Mouse (Mus musculus) limb, embryonic 12.5 days (tissue): Measurements from ENCODE around the gene Hist1h4c. TPM values are rescaled to one million over a fixed set of nuclear protein-coding genes. Genes with fewer than 3 reads are reported as not detected.
A peak's percentile ranks its signal among the peaks of the same experiment; 100 is the strongest.

ENCODE experiments used
- ATAC-seq: fragments of 200-750 bp; cut with Nextera tagmentation; 2 replicates; pipeline ENCODE4 v1.8.0; 2017; ENCODE audit warnings: low read depth, moderate TSS enrichment; ENCODE audit not compliant: insufficient number of reproducible peaks, insufficient read depth, low FRiP score, low TSS enrichment
- H3K27ac ChIP-seq: fragments of 300-500 bp; sonication (generic); 2 replicates; pipeline ENCODE4 v1.5.1; 2016; ENCODE audit warnings: mild to moderate bottlenecking, moderate library complexity
- H3K27me3 ChIP-seq: fragments of 300-500 bp; sonication (generic); 2 replicates; pipeline ENCODE4 v1.6.1; 2016; ENCODE audit warnings: mild to moderate bottlenecking, moderate library complexity
- H3K36me3 ChIP-seq: fragments of 300-500 bp; sonication (generic); 2 replicates; pipeline ENCODE4 v1.6.1; 2016; ENCODE audit warnings: mild to moderate bottlenecking, moderate library complexity
- H3K4me1 ChIP-seq: fragments of 300-500 bp; sonication (generic); replicated peaks from 2 replicates; pipeline ENCODE4 v1.6.1; 2016
- H3K4me2 ChIP-seq: fragments of 300-500 bp; sonication (generic); 2 replicates; pipeline ENCODE4 v1.6.1; 2016; ENCODE audit warnings: mild to moderate bottlenecking, moderate library complexity
- H3K4me3 ChIP-seq: fragments of 300-500 bp; sonication (generic); replicated peaks from 2 replicates; pipeline ENCODE4 v1.5.1; 2016; ENCODE audit warnings: mild to moderate bottlenecking
- H3K9ac ChIP-seq: fragments of 300-500 bp; sonication (generic); replicated peaks from 2 replicates; pipeline ENCODE4 v1.6.1; 2016; ENCODE audit warnings: mild to moderate bottlenecking, moderate library complexity
- H3K9me3 ChIP-seq: fragments of 300-500 bp; sonication (generic); 2 replicates; pipeline ENCODE4 v1.6.1; 2016; ENCODE audit warnings: mild to moderate bottlenecking, moderate library complexity
- WGBS: fragments of 180-500 bp; shearing (Covaris S2); methylation state at CpG from one replicate; pipeline ENCODE4 v1.1.7; 2016; 5-methylcytosine and 5-hydroxymethylcytosine counted together
- polyA plus RNA-seq: library from polyadenylated mRNA; unstranded; fragments of >200 nt; fragmentation: Nextera tagmentation; extraction: Ambion mirVana; gene quantifications from 2 replicates; pipeline ENCODE4 v1.2.1, GENCODE M21; 2016

The Hist1h4c gene
- polyA plus RNA-seq, 1 experiment from 2014 or later: 18.4 TPM

DNA sequence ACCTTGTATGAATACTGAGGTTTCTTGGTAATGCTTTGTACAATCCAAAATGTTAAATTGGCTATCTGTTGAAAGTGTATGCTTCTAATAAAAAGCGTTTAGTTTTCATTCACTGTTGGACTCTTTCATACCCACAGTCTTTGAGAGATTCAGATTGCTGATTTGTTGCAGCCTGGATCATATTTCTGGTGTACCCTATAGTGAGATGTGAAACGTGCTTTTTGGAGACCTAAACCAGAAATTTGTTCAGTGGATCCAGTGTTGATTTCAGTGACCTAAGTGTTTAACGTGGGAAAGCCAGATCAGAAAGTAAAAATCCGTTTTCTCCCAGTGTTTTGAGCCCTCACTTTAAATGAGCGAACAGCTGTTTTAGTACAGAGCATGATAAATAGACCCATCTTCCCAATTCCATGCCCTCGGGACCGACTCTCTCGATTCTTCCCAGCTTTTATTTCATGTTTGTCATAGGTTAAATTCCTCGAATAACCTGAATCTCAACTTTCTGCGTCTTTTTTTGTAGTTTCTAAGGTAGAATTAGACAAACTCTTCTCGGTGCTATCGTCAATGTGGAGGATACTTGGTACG is 42.1 kb upstream of the Hist1h4c start:
- WGBS: 36% methylated on average over 13 of the region's 13 CpGs
- no peaks in the 10 kb centered on the region for H3K27me3 ChIP-seq
- no peaks in the 10 kb centered on the region for H3K36me3 ChIP-seq
- ATAC-seq: no peak
- peaks cover 18% of the 10 kb centered on the region for H3K4me1 ChIP-seq
- H3K9ac ChIP-seq: peak overlapping the region; percentile 89
- no peaks in the 10 kb centered on the region for H3K9me3 ChIP-seq
- peak overlapping the region; percentile 99 for H3K27ac ChIP-seq
- peak overlapping the region; percentile 59 for H3K4me3 ChIP-seq
- peak overlapping the region; percentile 86 for H3K4me2 ChIP-seq

DNA sequence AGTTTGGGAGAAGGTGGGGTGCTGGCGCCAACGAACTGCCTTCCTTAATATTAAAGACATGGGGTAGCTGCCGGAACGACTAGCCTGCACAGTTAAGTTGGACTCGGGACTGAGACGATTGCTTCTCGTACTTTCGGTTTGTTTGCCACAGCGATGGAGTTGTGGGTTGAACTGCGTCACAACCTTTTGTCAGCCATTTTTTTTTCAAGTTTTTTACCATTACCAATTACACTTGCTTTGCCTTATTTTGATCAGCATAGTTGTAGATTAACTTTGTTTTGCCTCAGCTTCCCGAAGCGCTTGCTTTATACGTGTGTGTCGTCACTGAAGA is 41.6 kb upstream of the Hist1h4c start:
- H3K4me1 ChIP-seq: peaks cover 18% of the 10 kb centered on the region
- ATAC-seq: no peak

DNA sequence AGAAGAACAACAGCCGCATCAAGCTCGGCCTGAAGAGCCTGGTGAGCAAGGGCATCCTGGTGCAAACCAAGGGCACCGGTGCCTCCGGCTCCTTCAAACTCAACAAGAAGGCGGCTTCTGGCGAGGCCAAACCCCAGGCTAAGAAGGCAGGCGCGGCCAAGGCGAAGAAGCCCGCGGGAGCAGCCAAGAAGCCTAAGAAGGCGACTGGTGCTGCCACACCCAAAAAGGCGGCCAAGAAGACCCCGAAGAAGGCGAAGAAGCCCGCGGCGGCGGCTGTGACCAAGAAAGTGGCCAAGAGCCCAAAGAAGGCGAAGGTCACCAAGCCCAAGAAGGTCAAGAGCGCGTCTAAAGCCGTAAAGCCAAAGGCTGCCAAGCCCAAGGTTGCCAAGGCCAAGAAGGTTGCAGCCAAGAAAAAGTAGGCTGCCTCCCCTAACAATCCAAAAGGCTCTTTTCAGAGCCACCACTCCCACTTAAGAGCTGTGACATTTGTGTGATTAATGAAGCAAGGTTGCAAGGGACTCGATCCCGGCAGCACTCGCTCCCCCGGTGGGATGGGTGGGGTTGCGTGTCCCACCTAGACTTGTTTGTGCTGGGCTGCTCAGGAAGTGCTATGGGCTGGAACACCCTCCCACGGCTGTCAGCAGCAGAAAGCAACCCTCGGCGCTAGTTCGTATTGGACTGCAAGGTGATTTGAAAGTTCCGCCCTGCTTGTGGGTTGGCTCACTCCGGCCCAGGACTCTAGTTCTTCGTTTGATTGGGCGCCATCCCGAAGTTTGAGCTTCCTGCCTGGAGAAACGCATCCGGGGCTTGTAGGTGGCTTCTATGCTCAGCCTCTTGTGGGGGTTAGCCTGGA is 41.0 kb upstream of the Hist1h4c start:
- Histone ChIP-seq H3K9ac (peak overlapping the region; percentile 89), H3K36me3 (no peaks in the 10 kb centered on the region), H3K9me3 (no peaks in the 10 kb centered on the region), H3K27ac (peak overlapping the region; percentile 99), H3K27me3 (no peaks in the 10 kb centered on the region), H3K4me3 (peak overlapping the region; percentile 59), H3K4me1 (peaks cover 14% of the 10 kb centered on the region), H3K4me2 (peak overlapping the region; percentile 86)
- under 1% methylated on average over 39 of the region's 39 CpGs for WGBS
- peak; percentile 92 for ATAC-seq

More for the DNA sequence above, 41.6 kb upstream of the Hist1h4c start:
- Histone ChIP-seq H3K36me3 (no peaks in the 10 kb centered on the region), H3K4me2 (peak overlapping the region; percentile 86), H3K4me3 (peak overlapping the region; percentile 59), H3K9me3 (no peaks in the 10 kb centered on the region), H3K27me3 (no peaks in the 10 kb centered on the region), H3K27ac (peak overlapping the region; percentile 99), H3K9ac (peak overlapping the region; percentile 89)
- WGBS: 2% methylated on average over 14 of the region's 14 CpGs

DNA sequence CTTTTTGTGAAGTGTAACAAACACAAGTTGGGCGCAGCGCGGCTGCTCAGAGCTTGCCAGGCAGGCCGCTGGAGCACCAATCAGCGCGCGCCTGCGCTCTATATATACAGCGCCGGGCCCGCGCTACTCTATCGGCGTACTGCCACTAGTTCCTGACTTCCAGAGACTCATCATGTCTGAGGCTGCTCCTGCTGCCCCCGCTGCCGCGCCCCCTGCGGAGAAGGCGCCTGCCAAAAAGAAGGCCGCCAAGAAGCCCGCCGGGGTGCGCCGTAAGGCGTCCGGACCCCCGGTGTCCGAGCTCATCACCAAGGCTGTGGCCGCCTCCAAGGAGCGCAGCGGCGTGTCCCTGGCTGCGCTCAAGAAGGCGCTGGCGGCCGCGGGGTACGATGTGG is 40.4 kb upstream of the Hist1h4c start, which contains the start of gene Hist1h1c:
Gene Hist1h1c (plus strand): TSS at position 132 of the 392 bp plus-strand sequence.
- 0% methylated on average over 35 of the region's 38 CpGs for WGBS
- peak within 1 kb of the TSS; percentile 86 for H3K4me2 ChIP-seq
- H3K27me3 ChIP-seq: no peaks in the 10 kb centered on the region
- ATAC-seq: peak; percentile 95
- H3K9ac ChIP-seq: peak within 1 kb of the TSS; percentile 89
- peaks cover 9% of the 10 kb centered on the region for H3K4me1 ChIP-seq
- peak within 1 kb of the TSS; percentile 59 for H3K4me3 ChIP-seq
- no peaks in the 10 kb centered on the region for H3K36me3 ChIP-seq
- no peaks in the 10 kb centered on the region for H3K9me3 ChIP-seq
- H3K27ac ChIP-seq: peak within 1 kb of the TSS; percentile 99

DNA sequence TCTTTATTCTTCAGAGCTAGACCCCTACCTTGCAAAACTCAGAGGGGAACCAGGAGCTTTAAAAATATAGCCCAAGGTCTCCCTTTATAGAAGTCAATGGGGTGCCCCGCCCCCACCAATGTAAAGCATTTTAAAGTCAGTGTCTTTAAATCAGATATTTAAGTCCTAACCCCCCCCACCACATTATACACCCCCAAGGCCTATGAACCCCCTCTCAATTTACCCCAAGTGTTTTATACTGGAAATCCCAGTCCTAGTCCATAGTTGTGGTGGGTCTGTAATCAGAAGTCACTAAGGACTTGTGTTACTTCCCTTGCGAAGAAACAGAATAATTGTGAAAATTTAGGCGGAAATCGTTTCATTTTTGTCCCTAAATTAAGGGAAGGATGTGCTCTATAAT is 39.8 kb upstream of the Hist1h4c start:
- Histone ChIP-seq H3K4me1 (peaks cover 9% of the 10 kb centered on the region), H3K27me3 (no peaks in the 10 kb centered on the region), H3K4me2 (peak overlapping the region; percentile 86), H3K36me3 (no peaks in the 10 kb centered on the region), H3K9ac (peak overlapping the region; percentile 89), H3K9me3 (no peaks in the 10 kb centered on the region), H3K4me3 (peak overlapping the region; percentile 59), H3K27ac (peak overlapping the region; percentile 99)
- 26% methylated on average over 4 of the region's 4 CpGs for WGBS
- ATAC-seq: no peak

DNA sequence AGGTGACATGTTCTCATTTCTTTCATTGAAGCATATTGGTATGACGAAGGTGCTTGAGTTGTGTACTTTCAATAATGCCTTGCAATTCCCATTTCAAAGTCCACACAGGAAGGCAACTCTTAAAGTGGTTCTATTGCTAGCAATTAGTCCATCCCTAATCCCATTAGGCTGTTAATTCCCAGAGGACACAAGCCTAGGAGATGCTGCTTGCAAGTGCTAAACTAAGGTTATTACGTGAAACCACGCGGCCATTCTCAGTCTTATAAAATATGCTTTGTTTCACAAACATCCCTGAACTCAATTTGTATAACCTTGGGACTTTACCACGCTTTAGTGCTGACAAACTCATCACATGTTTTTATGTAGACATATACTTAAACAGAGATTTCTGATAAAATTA is 38.8 kb upstream of the Hist1h4c start:
- H3K9me3 ChIP-seq: no peaks in the 10 kb centered on the region
- no peak for ATAC-seq
- no peaks in the 10 kb centered on the region for H3K27me3 ChIP-seq
- no peak overlapping the region for H3K9ac ChIP-seq
- H3K4me2 ChIP-seq: no peak overlapping the region
- H3K4me1 ChIP-seq: peaks cover 9% of the 10 kb centered on the region
- no peak overlapping the region for H3K4me3 ChIP-seq
- WGBS: 85% methylated on average over 5 of the region's 5 CpGs
- no peak overlapping the region for H3K27ac ChIP-seq
- no peaks in the 10 kb centered on the region for H3K36me3 ChIP-seq

DNA sequence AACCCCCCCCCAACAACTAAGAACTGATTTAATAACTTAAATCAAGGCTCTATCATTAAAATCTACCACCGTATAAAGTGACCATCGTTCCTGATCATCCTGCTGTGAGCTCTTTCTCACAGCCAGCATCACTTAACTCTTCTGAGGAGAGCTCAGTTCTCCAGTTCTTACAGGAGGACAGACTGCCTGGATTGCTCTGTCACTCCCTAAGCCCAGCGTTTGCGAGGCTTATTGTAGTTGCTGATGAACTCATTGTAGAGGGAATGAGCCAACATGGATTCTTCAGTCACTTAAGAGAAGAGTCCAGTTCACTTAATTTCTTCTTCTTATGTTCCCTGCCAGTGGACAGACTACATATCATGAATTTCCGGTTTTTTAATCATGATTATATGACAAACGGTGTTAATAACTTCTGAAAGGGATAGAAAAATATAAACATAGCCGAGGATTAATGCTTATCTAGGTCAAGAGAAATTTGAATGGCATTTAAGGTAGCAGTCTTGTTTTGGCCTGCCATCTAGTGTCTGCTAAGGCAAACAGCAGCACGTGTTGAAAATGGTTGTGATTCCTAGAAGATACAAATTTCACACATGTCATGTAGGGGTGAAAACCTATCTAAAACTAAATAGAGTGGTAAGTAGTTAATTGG is 34.0 kb upstream of the Hist1h4c start:
- no peak for ATAC-seq
- H3K9me3 ChIP-seq: no peaks in the 10 kb centered on the region
- WGBS: 29% methylated on average over 8 of the region's 8 CpGs
- no peaks in the 10 kb centered on the region for H3K36me3 ChIP-seq
- H3K4me3 ChIP-seq: no peak overlapping the region
- H3K9ac ChIP-seq: no peak overlapping the region
- no peak overlapping the region for H3K4me2 ChIP-seq
- no peaks in the 10 kb centered on the region for H3K4me1 ChIP-seq
- H3K27me3 ChIP-seq: no peaks in the 10 kb centered on the region
- H3K27ac ChIP-seq: no peak overlapping the region

DNA sequence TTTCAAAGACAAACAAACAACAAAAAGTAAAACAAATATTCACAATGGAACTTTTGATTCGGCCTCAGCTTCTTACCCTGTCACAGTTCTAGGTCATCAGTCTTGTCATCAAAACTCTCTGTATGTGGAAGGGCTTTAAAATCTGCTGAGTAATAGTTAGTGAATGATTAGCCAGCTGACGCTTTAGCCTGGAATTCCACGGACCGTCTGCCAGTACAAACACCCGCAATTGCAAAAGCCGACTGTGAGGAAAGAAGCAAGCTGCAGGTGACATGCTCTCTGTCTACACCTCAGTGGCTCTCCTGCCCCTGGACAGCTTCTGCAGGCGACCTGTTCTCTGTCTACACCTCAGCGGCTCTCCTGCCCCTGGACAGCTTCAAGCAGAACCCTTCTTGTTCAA is 32.2 kb upstream of the Hist1h4c start:
- Histone ChIP-seq H3K27ac (no peak overlapping the region), H3K4me3 (no peak overlapping the region), H3K27me3 (no peaks in the 10 kb centered on the region), H3K4me2 (no peak overlapping the region), H3K4me1 (no peaks in the 10 kb centered on the region), H3K9ac (no peak overlapping the region), H3K9me3 (no peaks in the 10 kb centered on the region), H3K36me3 (no peaks in the 10 kb centered on the region)
- no peak for ATAC-seq
- WGBS: 52% methylated on average over 8 of the region's 8 CpGs

DNA sequence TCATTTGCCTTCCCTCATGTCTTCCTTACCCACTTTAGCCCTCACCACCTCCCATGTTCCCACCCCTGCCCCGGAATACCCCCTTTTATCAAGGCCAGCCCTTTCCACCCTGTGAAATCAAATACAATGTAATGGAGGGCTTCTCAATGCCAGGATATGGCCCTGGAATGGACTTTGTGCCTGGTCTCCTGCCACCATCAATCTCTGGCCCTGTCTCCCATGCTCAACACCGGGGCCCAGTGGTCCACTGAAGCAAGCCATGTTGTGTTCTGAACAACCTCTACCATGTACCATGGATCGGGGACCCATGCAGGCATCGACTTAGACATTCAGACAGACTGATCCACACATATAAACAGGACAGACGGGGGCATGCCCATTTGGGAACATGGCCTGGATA is 31.5 kb upstream of the Hist1h4c start:
- H3K27ac ChIP-seq: no peak overlapping the region
- H3K27me3 ChIP-seq: no peaks in the 10 kb centered on the region
- no peaks in the 10 kb centered on the region for H3K9me3 ChIP-seq
- no peaks in the 10 kb centered on the region; the same call in 1 of the 2 replicates for H3K4me1 ChIP-seq
- no peak for ATAC-seq
- no peak overlapping the region for H3K4me2 ChIP-seq
- no peak overlapping the region for H3K9ac ChIP-seq
- 90% methylated on average over 5 of the region's 5 CpGs for WGBS
- H3K4me3 ChIP-seq: no peak overlapping the region
- no peaks in the 10 kb centered on the region for H3K36me3 ChIP-seq

DNA sequence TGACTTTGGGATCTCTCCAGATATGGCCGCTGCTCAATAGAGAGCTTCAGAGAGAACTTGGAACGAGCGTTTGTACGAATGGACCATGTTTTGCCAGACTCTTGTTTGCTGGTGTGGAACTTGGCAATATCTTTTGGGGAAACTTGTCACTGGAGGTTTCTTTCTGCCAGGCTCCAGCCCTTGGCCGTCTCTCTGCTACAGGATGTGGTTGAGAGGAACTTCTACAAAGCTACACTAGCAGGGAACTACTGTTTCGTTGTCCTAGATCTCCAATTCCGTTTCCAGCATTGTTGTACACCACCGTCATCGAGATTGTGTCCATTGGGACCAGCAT is 30.9 kb upstream of the Hist1h4c start:
- WGBS: 92% methylated on average over 9 of the region's 9 CpGs
- Histone ChIP-seq H3K4me3 (no peak overlapping the region), H3K9me3 (no peaks in the 10 kb centered on the region), H3K9ac (no peak overlapping the region), H3K36me3 (no peaks in the 10 kb centered on the region), H3K4me1 (no peaks in the 10 kb centered on the region; the same call in 1 of the 2 replicates), H3K27ac (no peak overlapping the region), H3K4me2 (no peak overlapping the region), H3K27me3 (no peaks in the 10 kb centered on the region)
- ATAC-seq: no peak

DNA sequence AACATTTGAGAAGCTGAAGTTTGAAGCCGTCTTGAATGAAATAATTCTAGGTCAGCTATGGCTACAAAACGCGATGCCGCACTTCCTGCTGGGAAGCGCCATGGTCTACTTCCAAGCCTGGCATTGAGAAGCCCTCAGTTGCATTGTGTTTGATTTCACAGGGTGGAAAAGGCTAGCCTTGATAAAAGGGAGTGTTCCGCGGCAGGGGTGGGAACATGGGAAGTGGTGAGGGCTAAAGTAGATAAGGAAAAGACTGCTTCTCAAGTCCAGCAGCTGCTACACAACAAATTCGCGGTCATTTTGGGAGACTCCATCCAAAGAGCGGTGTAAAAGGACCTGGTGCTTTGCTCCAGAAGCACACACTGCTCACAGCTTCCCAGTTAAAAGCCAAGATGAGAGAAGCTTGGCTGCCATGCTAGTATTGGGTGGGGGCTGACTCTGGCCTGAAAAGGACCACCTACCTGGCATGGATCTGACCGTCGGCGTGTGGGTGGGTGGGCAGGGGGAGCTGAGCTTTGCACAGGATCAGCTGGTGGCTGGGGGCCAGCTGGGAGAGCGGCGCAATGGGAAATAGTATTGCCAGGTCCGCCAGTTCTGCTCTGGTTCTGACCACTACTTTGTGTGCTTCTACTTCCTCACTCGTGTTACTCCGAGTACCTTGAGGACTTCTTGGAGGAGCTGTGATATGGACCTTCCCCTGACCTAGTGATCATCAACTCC is 30.4 kb upstream of the Hist1h4c start:
- Histone ChIP-seq H3K27ac (no peak overlapping the region), H3K4me3 (no peak overlapping the region), H3K9ac (no peak overlapping the region), H3K4me1 (no peaks in the 10 kb centered on the region; the same call in 1 of the 2 replicates), H3K9me3 (no peaks in the 10 kb centered on the region), H3K4me2 (no peak overlapping the region), H3K27me3 (no peaks in the 10 kb centered on the region), H3K36me3 (no peaks in the 10 kb centered on the region)
- 88% methylated on average over 18 of the region's 18 CpGs for WGBS
- no peak for ATAC-seq
